In the genomic region with DNA sequence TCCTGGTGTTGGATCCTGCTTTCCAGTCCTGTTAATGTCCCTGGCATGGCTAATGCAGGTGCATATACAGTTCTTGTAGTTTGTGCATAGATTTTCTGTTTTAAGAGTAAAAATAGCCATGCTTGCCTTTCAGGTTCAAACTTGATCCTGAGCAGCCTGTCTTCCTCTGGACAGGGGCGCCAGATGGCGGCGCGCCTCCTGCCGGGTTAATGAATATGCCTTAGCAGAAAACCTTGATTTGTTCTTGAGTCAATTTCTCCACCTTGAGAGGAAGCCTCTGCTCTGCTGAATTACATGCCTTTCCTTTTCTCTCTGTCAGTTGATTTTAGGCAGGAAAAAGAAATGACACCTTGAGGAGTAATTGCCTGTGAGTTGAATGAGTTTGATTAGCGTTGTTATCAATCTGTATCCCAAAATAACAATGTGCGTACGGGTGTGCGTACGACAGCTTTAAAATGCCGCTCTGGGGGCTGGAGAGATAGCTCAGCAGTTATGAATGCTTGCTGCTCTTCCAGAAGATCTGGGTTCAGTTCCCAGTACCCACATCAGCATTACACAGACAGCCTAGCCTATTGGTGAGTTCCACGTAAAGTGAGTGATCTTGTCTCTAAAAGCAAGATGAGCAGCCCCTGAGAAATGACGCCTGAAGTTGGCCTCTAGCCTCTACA, we compare ENCODE assay signal across 12 mouse cellular contexts. TPM values are rescaled to one million over a fixed set of nuclear protein-coding genes. Genes with fewer than 3 reads are reported as not detected.
DNase-seq lines count a peak whose midpoint lies in the region; ATAC-seq and TF ChIP-seq lines count a peak whose summit lies in the region.
"Had no signal": no experiment of that assay in that cellular context is flagged by ENCODE, and none has a peak within 500 bp of the region (broad histone marks: within the 10 kb centered on the region; RNA-seq: fewer than 3 reads in every experiment).

No protein-coding gene starts in this region.

- peak; percentile 37 for DNase-seq in forebrain, embryonic 14.5 days (ENCODE audit: low spot score)
- DNase-seq in forebrain, embryonic 11.5 days (ENCODE audit: low spot score) = no peak
- DNase-seq in R1 (ENCODE audit: low read depth, low spot score) = peak; percentile 45
- no peak for DNase-seq in hindbrain, embryonic 14.5 days (ENCODE audit: low spot score)
- DNase-seq in limb, embryonic 10.5 days (ENCODE audit: low spot score) = no peak
- DNase-seq in left cerebral cortex, adult 2 months (ENCODE audit: extremely low spot score in 1 of 2, low spot score in 2 of 2) = no peak
- DNase-seq in thymus, postnatal 14 days = no peak
- no peak for DNase-seq in frontal cortex, postnatal 10 days (ENCODE audit: low spot score in 2 of 2)
- DNase-seq: heart, postnatal 10 days; lung, embryonic 14.5 days; thymus, postnatal 25 days had no signal

- no peak for ATAC-seq in forebrain, embryonic 14.5 days
- ATAC-seq in forebrain, embryonic 11.5 days (replicated peaks; ENCODE audit: low FRiP score) = no peak
- no peak for ATAC-seq in hindbrain, embryonic 14.5 days (ENCODE audit: low FRiP score)

- WGBS in forebrain, embryonic 14.5 days = 79% methylated on average over 13 of the region's 13 CpGs
- WGBS in forebrain, embryonic 11.5 days = 86% methylated on average over 13 of the region's 13 CpGs
- 68% methylated on average over 13 of the region's 13 CpGs for WGBS in hindbrain, embryonic 14.5 days
- WGBS in limb, embryonic 10.5 days = 83% methylated on average over 13 of the region's 13 CpGs

- no peaks in the 10 kb centered on the region for H3K36me3 ChIP-seq in forebrain, embryonic 14.5 days (ENCODE audit: control insufficient read depth, insufficient read depth, low read length)
- no peaks in the 10 kb centered on the region; the same call in 1 of the 2 replicates for H3K36me3 ChIP-seq in forebrain, embryonic 11.5 days (ENCODE audit: control insufficient read depth, insufficient read depth, low read length)
- H3K36me3 ChIP-seq in hindbrain, embryonic 14.5 days (replicated peaks; ENCODE audit: control insufficient read depth, insufficient read depth) = no peaks in the 10 kb centered on the region
- no peaks in the 10 kb centered on the region for H3K36me3 ChIP-seq in limb, embryonic 10.5 days

- H3K9me3 ChIP-seq in forebrain, embryonic 14.5 days (replicated peaks; ENCODE audit: control insufficient read depth, low read length) = no peaks in the 10 kb centered on the region
- H3K9me3 ChIP-seq in forebrain, embryonic 11.5 days (ENCODE audit: control insufficient read depth, low read length) = no peaks in the 10 kb centered on the region
- no peaks in the 10 kb centered on the region for H3K9me3 ChIP-seq in hindbrain, embryonic 14.5 days (ENCODE audit: control insufficient read depth, low read length)
- H3K9me3 ChIP-seq in limb, embryonic 10.5 days (replicated peaks) = no peaks in the 10 kb centered on the region

- H3K27ac ChIP-seq in forebrain, embryonic 14.5 days (ENCODE audit: low read depth, low read length) = no peak overlapping the region; the same call in 1 of the 2 replicates
- no peak overlapping the region for H3K27ac ChIP-seq in forebrain, embryonic 11.5 days (ENCODE audit: low read depth, low read length)
- peak overlapping the region; percentile 70 for H3K27ac ChIP-seq in hindbrain, embryonic 14.5 days
- peak overlapping the region; percentile 4; the same call in 1 of the 2 replicates for H3K27ac ChIP-seq in limb, embryonic 10.5 days
- H3K27ac ChIP-seq in left cerebral cortex, adult 2 months = no peak overlapping the region

- no peak for TF ChIP-seq CTCF in left cerebral cortex, adult 2 months (IDR thresholded peaks at IDR 0.05)

- no peak overlapping the region for H3K4me2 ChIP-seq in forebrain, embryonic 14.5 days (ENCODE audit: low read length)
- no peak overlapping the region for H3K4me2 ChIP-seq in forebrain, embryonic 11.5 days (ENCODE audit: low read depth, low read length, severe bottlenecking)
- no peak overlapping the region for H3K4me2 ChIP-seq in hindbrain, embryonic 14.5 days (replicated peaks)
- H3K4me2 ChIP-seq: lung, embryonic 14.5 days had no signal

- H3K4me3 ChIP-seq in forebrain, embryonic 14.5 days (ENCODE audit: low read depth, low read length) = no peak overlapping the region
- H3K4me3 ChIP-seq in forebrain, embryonic 11.5 days (ENCODE audit: low read depth, low read length) = no peak overlapping the region
- H3K4me3 ChIP-seq in hindbrain, embryonic 14.5 days (replicated peaks; ENCODE audit: low read length) = no peak overlapping the region
- no peak overlapping the region for H3K4me3 ChIP-seq in limb, embryonic 10.5 days
- no peak overlapping the region for H3K4me3 ChIP-seq in left cerebral cortex, adult 2 months
- H3K4me3 ChIP-seq: myocyte had no signal

- H3K27me3 ChIP-seq in forebrain, embryonic 14.5 days (replicated peaks; ENCODE audit: control insufficient read depth, insufficient read depth, low read length) = no peaks in the 10 kb centered on the region
- no peaks in the 10 kb centered on the region for H3K27me3 ChIP-seq in forebrain, embryonic 11.5 days (ENCODE audit: control insufficient read depth, insufficient read depth, low read length)
- H3K27me3 ChIP-seq in hindbrain, embryonic 14.5 days (ENCODE audit: control insufficient read depth, insufficient read depth, low read length) = no peaks in the 10 kb centered on the region
- H3K27me3 ChIP-seq in limb, embryonic 10.5 days (ENCODE audit: low read depth, poor library complexity, severe bottlenecking) = no peaks in the 10 kb centered on the region

- intact Hi-C loops in left cerebral cortex, adult 2 months (cut with DNase I) = no loop called here

- peaks cover 5% of the 10 kb centered on the region for H3K4me1 ChIP-seq in forebrain, embryonic 14.5 days (ENCODE audit: control insufficient read depth, insufficient read depth, low read length)
- peaks cover 5% of the 10 kb centered on the region; the same call in 1 of the 2 replicates for H3K4me1 ChIP-seq in forebrain, embryonic 11.5 days (replicated peaks; ENCODE audit: control insufficient read depth, insufficient read depth, low read length)
- peaks cover 11% of the 10 kb centered on the region; the same call in 1 of the 2 replicates for H3K4me1 ChIP-seq in hindbrain, embryonic 14.5 days (replicated peaks; ENCODE audit: control insufficient read depth, insufficient read depth, low read length)
- H3K4me1 ChIP-seq in limb, embryonic 10.5 days = peaks cover 31% of the 10 kb centered on the region

- no peak overlapping the region for H3K9ac ChIP-seq in forebrain, embryonic 14.5 days (ENCODE audit: low read length)
- H3K9ac ChIP-seq in forebrain, embryonic 11.5 days (ENCODE audit: low read length) = no peak overlapping the region
- no peak overlapping the region for H3K9ac ChIP-seq in hindbrain, embryonic 14.5 days
- H3K9ac ChIP-seq: lung, embryonic 14.5 days had no signal

RNA-seq across cellular contexts. Expression of a gene that starts 57.5 kb away (rescaled TPM):
- polyA plus RNA-seq in forebrain, embryonic 14.5 days (2014; fragmentation: Nextera tagmentation; extraction: Ambion mirVana) = 11.4 and 13.0 TPM in 2 replicates
- 6.6 and 7.3 TPM in 2 replicates for polyA plus RNA-seq in forebrain, embryonic 11.5 days (2014; fragmentation: Nextera tagmentation; extraction: Ambion mirVana)
- 15.9 and 16.3 TPM in 2 replicates for polyA plus RNA-seq in hindbrain, embryonic 14.5 days (2014; fragmentation: Nextera tagmentation; extraction: Ambion mirVana)
- 4.3 and 5.1 TPM in 2 replicates for polyA plus RNA-seq in limb, embryonic 10.5 days (2016; fragmentation: Nextera tagmentation; extraction: Ambion mirVana)
- total RNA-seq in left cerebral cortex, adult 2 months (2021) = 10 to 100 TPM; 78.7 to 79.6 TPM

Comparison
In these comparisons a context has a peak if more than half of its experiments do, and no peak if none do; other contexts are left out.
1. DNase-seq: peak in forebrain, embryonic 14.5 days (single experiment) and R1 (single experiment); none in forebrain, embryonic 11.5 days (single experiment), hindbrain, embryonic 14.5 days (single experiment), limb, embryonic 10.5 days (single experiment), left cerebral cortex, adult 2 months (0 of 2), thymus, postnatal 14 days (single experiment) and frontal cortex, postnatal 10 days (0 of 2).
2. H3K27ac ChIP-seq: peak in hindbrain, embryonic 14.5 days (single experiment) and limb, embryonic 10.5 days (single experiment); none in forebrain, embryonic 14.5 days (single experiment), forebrain, embryonic 11.5 days (single experiment) and left cerebral cortex, adult 2 months (single experiment).